Comparison of ENCODE assay signal across 8 mouse cellular contexts in genomic region chr19:24251869-24252268, GRCm38 (mm10). TPM values are rescaled to one million over a fixed set of nuclear protein-coding genes. Genes with fewer than 3 reads are reported as not detected.
DNase-seq lines count a peak whose midpoint lies in the region; ATAC-seq lines count a peak whose summit lies in the region.

No protein-coding gene starts in this region.

- H3K9ac ChIP-seq in midbrain, embryonic 14.5 days (replicated peaks; ENCODE audit: low read length): no peak overlapping the region
- H3K9ac ChIP-seq in midbrain, embryonic 15.5 days: no peak overlapping the region
- no peak overlapping the region for H3K9ac ChIP-seq in stomach, embryonic 15.5 days

- H3K36me3 ChIP-seq in midbrain, embryonic 14.5 days (ENCODE audit: control insufficient read depth, insufficient read depth, low read length): no peaks in the 10 kb centered on the region
- H3K36me3 ChIP-seq in midbrain, embryonic 15.5 days (replicated peaks): no peaks in the 10 kb centered on the region
- no peaks in the 10 kb centered on the region for H3K36me3 ChIP-seq in stomach, embryonic 15.5 days

- H3K4me1 ChIP-seq in midbrain, embryonic 14.5 days (ENCODE audit: control insufficient read depth, insufficient read depth, low read length): peaks cover 4% of the 10 kb centered on the region; the same call in 1 of the 2 replicates
- peaks cover 9% of the 10 kb centered on the region; the same call in 1 of the 2 replicates for H3K4me1 ChIP-seq in midbrain, embryonic 15.5 days
- peaks cover 9% of the 10 kb centered on the region; the same call in 1 of the 2 replicates for H3K4me1 ChIP-seq in stomach, embryonic 15.5 days

- 0 out of 2 replicates have a peak overlapping the region, but pooled peaks have one; percentile 28 for H3K27ac ChIP-seq in midbrain, embryonic 14.5 days (replicated peaks; ENCODE audit: low read depth, low read length)
- H3K27ac ChIP-seq in midbrain, embryonic 15.5 days: no peak overlapping the region
- H3K27ac ChIP-seq in stomach, embryonic 15.5 days: peak overlapping the region; percentile 49; the same call in 1 of the 2 replicates

- DNase-seq in midbrain, embryonic 14.5 days: peak; percentile 21
- DNase-seq in heart, adult 9 months (ENCODE audit: low spot score in 2 of 2): peak; percentile 45 to 72
- peak; percentile 60 for DNase-seq in kidney, postnatal 14 days
- DNase-seq in cerebellum, adult 18-20 months: no peak
- no peak for DNase-seq in cerebellum, postnatal 36 days
- no peak for DNase-seq in spleen, postnatal 4 days (ENCODE audit: low spot score in 2 of 2)

- H3K27me3 ChIP-seq in midbrain, embryonic 14.5 days (ENCODE audit: control insufficient read depth, insufficient read depth, low read length): no peaks in the 10 kb centered on the region
- no peaks in the 10 kb centered on the region for H3K27me3 ChIP-seq in midbrain, embryonic 15.5 days (replicated peaks)
- H3K27me3 ChIP-seq in stomach, embryonic 15.5 days (replicated peaks): no peaks in the 10 kb centered on the region

- 16% methylated on average over 6 of the region's 6 CpGs for WGBS in midbrain, embryonic 14.5 days
- WGBS in midbrain, embryonic 15.5 days: 20% methylated on average over 6 of the region's 6 CpGs
- 8% methylated on average over 6 of the region's 6 CpGs for WGBS in stomach, embryonic 15.5 days

- no peaks in the 10 kb centered on the region for H3K9me3 ChIP-seq in midbrain, embryonic 14.5 days (ENCODE audit: control insufficient read depth, low read length)
- no peaks in the 10 kb centered on the region for H3K9me3 ChIP-seq in midbrain, embryonic 15.5 days
- H3K9me3 ChIP-seq in stomach, embryonic 15.5 days: no peaks in the 10 kb centered on the region

- H3K4me2 ChIP-seq in midbrain, embryonic 14.5 days (ENCODE audit: low read length): no peak overlapping the region
- no peak overlapping the region for H3K4me2 ChIP-seq in midbrain, embryonic 15.5 days
- peak overlapping the region; percentile 16; the same call in 1 of the 2 replicates for H3K4me2 ChIP-seq in stomach, embryonic 15.5 days

- H3K4me3 ChIP-seq in midbrain, embryonic 14.5 days (replicated peaks; ENCODE audit: low read depth, low read length): no peak overlapping the region
- H3K4me3 ChIP-seq in midbrain, embryonic 15.5 days: no peak overlapping the region
- H3K4me3 ChIP-seq in stomach, embryonic 15.5 days (replicated peaks): no peak overlapping the region

- ATAC-seq in midbrain, embryonic 14.5 days (ENCODE audit: low FRiP score, low TSS enrichment): no peak
- no peak for ATAC-seq in midbrain, embryonic 15.5 days (replicated peaks)
- peak; percentile 72; the same call in 1 of the 2 replicates for ATAC-seq in stomach, embryonic 15.5 days (ENCODE audit: insufficient read depth, low FRiP score, low read depth)

RNA-seq across cellular contexts. Expression of gene Tjp2, which starts 27.0 kb away (rescaled TPM):
- 6.7 and 15.5 TPM in 2 replicates for polyA plus RNA-seq in midbrain, embryonic 14.5 days (2014; fragmentation: Nextera tagmentation; extraction: Ambion mirVana)
- polyA plus RNA-seq in midbrain, embryonic 15.5 days (2015; fragmentation: Nextera tagmentation; extraction: Ambion mirVana): 13.9 and 14.4 TPM in 2 replicates
- polyA plus RNA-seq in stomach, embryonic 15.5 days (2015; fragmentation: Nextera tagmentation; extraction: Ambion mirVana): 34.5 and 39.2 TPM in 2 replicates

RNA-seq across cellular contexts. Expression of gene Fxn, which starts 28.5 kb away (rescaled TPM):
- polyA plus RNA-seq in midbrain, embryonic 14.5 days (2014; fragmentation: Nextera tagmentation; extraction: Ambion mirVana): 37.0 and 37.9 TPM in 2 replicates
- polyA plus RNA-seq in midbrain, embryonic 15.5 days (2015; fragmentation: Nextera tagmentation; extraction: Ambion mirVana): 38.1 and 40.9 TPM in 2 replicates
- 39.3 and 44.3 TPM in 2 replicates for polyA plus RNA-seq in stomach, embryonic 15.5 days (2015; fragmentation: Nextera tagmentation; extraction: Ambion mirVana)

Comparison
In these comparisons a context has a peak if more than half of its experiments do, and no peak if none do; other contexts are left out.
1. DNase-seq: peak in midbrain, embryonic 14.5 days (single experiment), heart, adult 9 months (2 of 2) and kidney, postnatal 14 days (single experiment); none in cerebellum, adult 18-20 months (0 of 2), cerebellum, postnatal 36 days (0 of 2) and spleen, postnatal 4 days (0 of 2).